Mouse (Mus musculus): ENCODE measurements around the gene Pias1.

Gene Pias1

GRCm38 (mm10) chr9:62843356-62844024 lies 144.2 kb downstream of the Pias1 start:
- H3K4me3 ChIP-seq (replicated peaks; ENCODE audit: low read length): no peak overlapping the region
- no peaks in the 10 kb centered on the region for H3K9me3 ChIP-seq (ENCODE audit: low read length)
- peaks cover 5% of the 10 kb centered on the region; the same call in 1 of the 2 replicates for H3K27me3 ChIP-seq (ENCODE audit: insufficient read depth, low read length)
- H3K36me3 ChIP-seq (ENCODE audit: insufficient read depth, low read length): peaks cover 20% of the 10 kb centered on the region
- TF ChIP-seq CTCF (conservative IDR thresholded peaks at IDR 0.05; ENCODE audit: low read length): no peak
- TF ChIP-seq POU5F1 (IDR thresholded peaks at IDR 0.05; ENCODE audit: borderline replicate concordance, low read length): no peak
- TF ChIP-seq NANOG (IDR thresholded peaks at IDR 0.05; ENCODE audit: borderline replicate concordance, low read length): no peak
- H3K4me1 ChIP-seq (replicated peaks; ENCODE audit: low read depth, low read length): peaks cover 61% of the 10 kb centered on the region

DNA sequence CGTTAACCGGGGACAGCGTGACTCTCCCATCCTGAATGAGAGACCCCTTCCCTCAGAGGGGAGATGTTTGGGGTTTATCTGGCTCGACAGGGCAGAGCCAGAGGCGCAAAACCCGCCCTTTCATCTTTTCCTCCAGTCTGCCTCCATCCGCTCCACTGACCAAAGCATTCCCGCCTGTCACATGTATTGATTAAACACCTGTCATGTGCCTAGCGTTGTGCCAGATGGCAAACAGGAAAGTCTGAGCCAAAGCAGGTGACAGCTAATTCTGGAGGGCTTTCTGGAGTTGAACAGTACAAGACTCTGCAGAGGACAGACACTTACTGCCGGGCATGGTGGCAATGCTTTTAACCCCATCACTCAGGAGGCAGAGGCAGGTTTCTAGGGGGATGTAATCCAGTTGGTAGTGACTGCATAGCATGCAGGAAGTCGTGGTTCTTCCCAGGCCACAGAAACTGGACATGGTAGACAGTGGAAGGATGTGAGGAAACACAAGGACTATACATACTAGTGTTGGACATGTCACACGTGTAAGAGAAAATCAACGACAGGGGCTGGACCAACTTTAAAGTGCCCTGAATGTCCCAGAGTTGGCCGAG lies 148.5 kb downstream of the Pias1 start:
- Histone ChIP-seq H3K9me3 (ENCODE audit: low read length) (no peaks in the 10 kb centered on the region), H3K27me3 (ENCODE audit: insufficient read depth, low read length) (peaks cover 5% of the 10 kb centered on the region; the same call in 1 of the 2 replicates), H3K4me1 (replicated peaks; ENCODE audit: low read depth, low read length) (peaks cover 73% of the 10 kb centered on the region), H3K4me3 (replicated peaks; ENCODE audit: low read length) (peak overlapping the region; percentile 87), H3K36me3 (ENCODE audit: insufficient read depth, low read length) (peaks cover 5% of the 10 kb centered on the region; the same call in 1 of the 2 replicates)
- TF ChIP-seq POU5F1 (IDR thresholded peaks at IDR 0.05; ENCODE audit: borderline replicate concordance, low read length): no peak
- no peak for TF ChIP-seq NANOG (IDR thresholded peaks at IDR 0.05; ENCODE audit: borderline replicate concordance, low read length)
- no peak for TF ChIP-seq CTCF (conservative IDR thresholded peaks at IDR 0.05; ENCODE audit: low read length)

- Histone ChIP-seq H3K36me3 (ENCODE audit: insufficient read depth, low read length) (peaks cover 5% of the 10 kb centered on the region; the same call in 1 of the 2 replicates), H3K27me3 (ENCODE audit: insufficient read depth, low read length) (peaks cover 5% of the 10 kb centered on the region; the same call in 1 of the 2 replicates), H3K9me3 (ENCODE audit: low read length) (no peaks in the 10 kb centered on the region), H3K4me3 (replicated peaks; ENCODE audit: low read length) (peak within 1 kb of the TSS; percentile 87), H3K4me1 (replicated peaks; ENCODE audit: low read depth, low read length) (peaks cover 76% of the 10 kb centered on the region)
- TF ChIP-seq POU5F1 (IDR thresholded peaks at IDR 0.05; ENCODE audit: borderline replicate concordance, low read length): no peak
- TF ChIP-seq NANOG (IDR thresholded peaks at IDR 0.05; ENCODE audit: borderline replicate concordance, low read length): no peak
- TF ChIP-seq CTCF (conservative IDR thresholded peaks at IDR 0.05; ENCODE audit: low read length): no peak
These were observed 149.1 kb downstream of the Pias1 start, which contains the start of gene Cln6 for GRCm38 (mm10) chr9:62838506-62839171. TSS of gene Cln6 (plus strand) at chr9:62838785.

DNA sequence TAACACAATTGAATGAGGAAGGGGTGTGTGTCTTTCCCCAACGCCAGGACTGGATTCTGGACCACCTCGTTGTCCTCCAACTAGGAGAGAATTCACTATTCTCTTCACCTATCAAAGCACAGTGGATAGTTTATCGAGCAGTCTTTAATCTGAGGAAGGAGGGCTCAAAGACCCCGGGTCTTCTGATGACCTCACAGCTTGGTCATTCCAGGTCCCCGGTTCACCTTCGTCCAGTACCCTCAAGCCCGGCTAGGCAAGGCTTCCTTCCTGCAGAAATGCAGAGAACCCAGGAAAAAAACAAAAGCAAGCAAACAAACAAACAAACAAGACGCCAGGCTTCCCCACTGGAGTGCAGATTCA lies 149.6 kb downstream of the Pias1 start:
- no peak for TF ChIP-seq CTCF (conservative IDR thresholded peaks at IDR 0.05; ENCODE audit: low read length)
- TF ChIP-seq POU5F1 (IDR thresholded peaks at IDR 0.05; ENCODE audit: borderline replicate concordance, low read length): no peak
- no peak for TF ChIP-seq NANOG (IDR thresholded peaks at IDR 0.05; ENCODE audit: borderline replicate concordance, low read length)
- peaks cover 5% of the 10 kb centered on the region; the same call in 1 of the 2 replicates for H3K36me3 ChIP-seq (ENCODE audit: insufficient read depth, low read length)
- peaks cover 79% of the 10 kb centered on the region for H3K4me1 ChIP-seq (replicated peaks; ENCODE audit: low read depth, low read length)
- no peaks in the 10 kb centered on the region for H3K9me3 ChIP-seq (ENCODE audit: low read length)
- H3K27me3 ChIP-seq (ENCODE audit: insufficient read depth, low read length): peaks cover 5% of the 10 kb centered on the region; the same call in 1 of the 2 replicates
- H3K4me3 ChIP-seq (replicated peaks; ENCODE audit: low read length): peak overlapping the region; percentile 87

- H3K4me1 ChIP-seq (replicated peaks; ENCODE audit: low read depth, low read length): peaks cover 79% of the 10 kb centered on the region
- peaks cover 5% of the 10 kb centered on the region; the same call in 1 of the 2 replicates for H3K36me3 ChIP-seq (ENCODE audit: insufficient read depth, low read length)
- H3K27me3 ChIP-seq (ENCODE audit: insufficient read depth, low read length): peaks cover 5% of the 10 kb centered on the region; the same call in 1 of the 2 replicates
- no peaks in the 10 kb centered on the region for H3K9me3 ChIP-seq (ENCODE audit: low read length)
- TF ChIP-seq CTCF (conservative IDR thresholded peaks at IDR 0.05; ENCODE audit: low read length): no peak
- no peak for TF ChIP-seq POU5F1 (IDR thresholded peaks at IDR 0.05; ENCODE audit: borderline replicate concordance, low read length)
- TF ChIP-seq NANOG (IDR thresholded peaks at IDR 0.05; ENCODE audit: borderline replicate concordance, low read length): no peak
- H3K4me3 ChIP-seq (replicated peaks; ENCODE audit: low read length): peak overlapping the region; percentile 87
These were observed 150.1 kb downstream of the Pias1 start for GRCm38 (mm10) chr9:62837611-62838010.

DNA sequence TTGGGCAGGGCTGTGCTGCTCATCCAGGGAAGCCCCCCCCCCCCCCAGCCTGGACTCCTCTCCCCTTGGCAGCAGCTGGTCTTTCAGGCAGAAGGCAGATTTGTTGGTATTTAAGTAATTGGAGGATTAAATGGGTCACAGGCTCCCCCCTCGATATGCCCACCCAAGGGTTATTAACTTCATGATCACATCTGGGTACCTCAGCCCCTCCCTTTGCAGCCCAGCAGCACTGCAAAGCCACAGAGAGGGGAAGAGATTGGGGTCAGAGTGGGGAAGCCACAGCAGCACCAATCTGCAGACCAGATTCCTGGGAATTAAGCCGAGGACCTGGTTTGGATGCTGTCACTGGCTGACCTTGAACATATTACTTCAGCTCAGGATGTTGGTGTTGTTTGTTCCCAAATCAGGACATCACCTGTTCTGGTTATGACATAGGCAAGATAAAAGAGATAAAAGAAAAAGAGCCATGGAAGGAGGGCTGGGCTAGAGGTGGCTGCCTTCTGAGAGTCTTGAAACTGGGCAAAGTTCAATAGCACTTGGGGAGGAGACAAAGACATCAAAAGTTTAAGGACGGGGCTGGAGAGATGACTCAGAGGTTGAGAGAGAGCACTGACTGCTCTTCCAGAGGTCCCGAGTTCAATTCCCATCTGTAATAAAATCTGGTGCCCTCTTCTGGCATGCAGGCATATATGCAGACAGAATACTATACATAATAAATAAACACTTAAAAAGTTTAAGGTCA lies 151.8 kb downstream of the Pias1 start:
- TF ChIP-seq CTCF (conservative IDR thresholded peaks at IDR 0.05; ENCODE audit: low read length) (0 out of 2 replicates have a peak, but pooled peaks have one; percentile 4), NANOG (IDR thresholded peaks at IDR 0.05; ENCODE audit: borderline replicate concordance, low read length) (no peak), POU5F1 (IDR thresholded peaks at IDR 0.05; ENCODE audit: borderline replicate concordance, low read length) (no peak)
- Histone ChIP-seq H3K4me3 (replicated peaks; ENCODE audit: low read length) (no peak overlapping the region), H3K36me3 (ENCODE audit: insufficient read depth, low read length) (peaks cover 4% of the 10 kb centered on the region; the same call in 1 of the 2 replicates), H3K4me1 (replicated peaks; ENCODE audit: low read depth, low read length) (peaks cover 78% of the 10 kb centered on the region), H3K27me3 (ENCODE audit: insufficient read depth, low read length) (peaks cover 5% of the 10 kb centered on the region; the same call in 1 of the 2 replicates), H3K9me3 (ENCODE audit: low read length) (no peaks in the 10 kb centered on the region)

GRCm38 (mm10) chr9:62834906-62835305 lies 152.8 kb downstream of the Pias1 start:
- Histone ChIP-seq H3K36me3 (ENCODE audit: insufficient read depth, low read length) (no peaks in the 10 kb centered on the region), H3K4me1 (replicated peaks; ENCODE audit: low read depth, low read length) (peaks cover 78% of the 10 kb centered on the region), H3K4me3 (replicated peaks; ENCODE audit: low read length) (no peak overlapping the region), H3K9me3 (ENCODE audit: low read length) (no peaks in the 10 kb centered on the region), H3K27me3 (ENCODE audit: insufficient read depth, low read length) (peaks cover 4% of the 10 kb centered on the region; the same call in 1 of the 2 replicates)
- TF ChIP-seq NANOG (IDR thresholded peaks at IDR 0.05; ENCODE audit: borderline replicate concordance, low read length): no peak

- H3K4me3 ChIP-seq (replicated peaks; ENCODE audit: low read length): peak overlapping the region; percentile 60
- no peaks in the 10 kb centered on the region for H3K36me3 ChIP-seq (ENCODE audit: insufficient read depth, low read length)
- H3K9me3 ChIP-seq (ENCODE audit: low read length): no peaks in the 10 kb centered on the region
- TF ChIP-seq CTCF (conservative IDR thresholded peaks at IDR 0.05; ENCODE audit: low read length) (no peak), POU5F1 (IDR thresholded peaks at IDR 0.05; ENCODE audit: borderline replicate concordance, low read length) (no peak), NANOG (IDR thresholded peaks at IDR 0.05; ENCODE audit: borderline replicate concordance, low read length) (peak; percentile 5; the same call in 1 of the 2 replicates)
- no peaks in the 10 kb centered on the region for H3K27me3 ChIP-seq (ENCODE audit: insufficient read depth, low read length)
- H3K4me1 ChIP-seq (replicated peaks; ENCODE audit: low read depth, low read length): peaks cover 81% of the 10 kb centered on the region
These were observed 157.8 kb downstream of the Pias1 start for GRCm38 (mm10) chr9:62829877-62830276.

All from E14TG2a.4 (cell line).